Mouse (Mus musculus): ENCODE measurements around the gene Axin2. TPM values are rescaled to one million over a fixed set of nuclear protein-coding genes. Genes with fewer than 3 reads are reported as not detected.

The Axin2 gene
- total and polyA plus RNA-seq, 2 experiments from 2014 or later = 7.5 to 38.0 TPM

GRCm38 (mm10) chr11:108898483-108898882 is 21.7 kb upstream of the Axin2 start:
- Histone ChIP-seq H3K4me1 (ENCODE audit: insufficient read depth, low read length) (no peaks in the 10 kb centered on the region), H3K36me3 (ENCODE audit: insufficient read depth, low read length) (no peaks in the 10 kb centered on the region), H3K4me2 (ENCODE audit: low read depth, low read length, poor library complexity, severe bottlenecking) (no peak overlapping the region), H3K9ac (replicated peaks; ENCODE audit: low read length, poor library complexity, severe bottlenecking) (no peak overlapping the region), H3K27ac (ENCODE audit: low read depth, low read length) (no peak overlapping the region), H3K27me3 (ENCODE audit: insufficient read depth, low read length) (no peaks in the 10 kb centered on the region), H3K4me3 (ENCODE audit: low read depth, low read length) (no peak overlapping the region), H3K9me3 (ENCODE audit: low read length) (no peaks in the 10 kb centered on the region)
- WGBS = 85% methylated on average over 6 of the region's 6 CpGs
- TF ChIP-seq CTCF (IDR thresholded peaks at IDR 0.05) = no peak
- DNase-seq (ENCODE audit: low spot score) = no peak
- no peak for ATAC-seq (ENCODE audit: low FRiP score)

- Histone ChIP-seq H3K4me3 (ENCODE audit: low read depth, low read length) (no peak overlapping the region), H3K4me1 (ENCODE audit: insufficient read depth, low read length) (no peaks in the 10 kb centered on the region), H3K36me3 (ENCODE audit: insufficient read depth, low read length) (no peaks in the 10 kb centered on the region), H3K4me2 (ENCODE audit: low read depth, low read length, poor library complexity, severe bottlenecking) (no peak overlapping the region), H3K9ac (replicated peaks; ENCODE audit: low read length, poor library complexity, severe bottlenecking) (no peak overlapping the region), H3K9me3 (ENCODE audit: low read length) (no peaks in the 10 kb centered on the region), H3K27me3 (ENCODE audit: insufficient read depth, low read length) (no peaks in the 10 kb centered on the region), H3K27ac (ENCODE audit: low read depth, low read length) (no peak overlapping the region)
- TF ChIP-seq CTCF (IDR thresholded peaks at IDR 0.05) = no peak; the same call in 1 of the 2 replicates
- ATAC-seq (ENCODE audit: low FRiP score) (no peak; the same call in 1 of the 2 replicates), DNase-seq (ENCODE audit: low spot score) (peak; percentile 75)
- 70% methylated on average over 9 of the region's 10 CpGs for whole genome bisulfite sequencing
Observed at GRCm38 (mm10) chr11:108900718-108901488, 19.2 kb upstream of the Axin2 start.

- no peak for TF ChIP-seq CTCF (IDR thresholded peaks at IDR 0.05)
- Histone ChIP-seq H3K36me3 (ENCODE audit: insufficient read depth, low read length) (no peaks in the 10 kb centered on the region), H3K4me3 (ENCODE audit: low read depth, low read length) (no peak overlapping the region), H3K27ac (ENCODE audit: low read depth, low read length) (no peak overlapping the region), H3K4me1 (ENCODE audit: insufficient read depth, low read length) (no peaks in the 10 kb centered on the region), H3K9ac (replicated peaks; ENCODE audit: low read length, poor library complexity, severe bottlenecking) (no peak overlapping the region), H3K27me3 (ENCODE audit: insufficient read depth, low read length) (no peaks in the 10 kb centered on the region), H3K9me3 (ENCODE audit: low read length) (no peaks in the 10 kb centered on the region), H3K4me2 (ENCODE audit: low read depth, low read length, poor library complexity, severe bottlenecking) (no peak overlapping the region)
- WGBS = 59% methylated on average over 7 of the region's 7 CpGs
- DNase-seq (ENCODE audit: low spot score) (peak; percentile 65), ATAC-seq (ENCODE audit: low FRiP score) (no peak)
Observed at GRCm38 (mm10) chr11:108901670-108902069, 18.5 kb upstream of the Axin2 start.

GRCm38 (mm10) chr11:108902303-108902702 is 17.8 kb upstream of the Axin2 start:
- no peaks in the 10 kb centered on the region for H3K36me3 ChIP-seq (ENCODE audit: insufficient read depth, low read length)
- WGBS = 83% methylated on average over 4 of the region's 4 CpGs
- no peak for ATAC-seq (ENCODE audit: low FRiP score)
- H3K27ac ChIP-seq (ENCODE audit: low read depth, low read length) = no peak overlapping the region
- no peak overlapping the region for H3K4me2 ChIP-seq (ENCODE audit: low read depth, low read length, poor library complexity, severe bottlenecking)
- no peak for TF ChIP-seq CTCF (IDR thresholded peaks at IDR 0.05)
- no peaks in the 10 kb centered on the region for H3K9me3 ChIP-seq (ENCODE audit: low read length)
- H3K27me3 ChIP-seq (ENCODE audit: insufficient read depth, low read length) = no peaks in the 10 kb centered on the region
- DNase-seq (ENCODE audit: low spot score) = no peak
- no peak overlapping the region for H3K4me3 ChIP-seq (ENCODE audit: low read depth, low read length)
- H3K4me1 ChIP-seq (ENCODE audit: insufficient read depth, low read length) = no peaks in the 10 kb centered on the region
- H3K9ac ChIP-seq (replicated peaks; ENCODE audit: low read length, poor library complexity, severe bottlenecking) = no peak overlapping the region

- Histone ChIP-seq H3K9me3 (ENCODE audit: low read length) (no peaks in the 10 kb centered on the region), H3K4me1 (ENCODE audit: insufficient read depth, low read length) (no peaks in the 10 kb centered on the region), H3K36me3 (ENCODE audit: insufficient read depth, low read length) (no peaks in the 10 kb centered on the region), H3K9ac (replicated peaks; ENCODE audit: low read length, poor library complexity, severe bottlenecking) (no peak overlapping the region), H3K27ac (ENCODE audit: low read depth, low read length) (no peak overlapping the region), H3K4me3 (ENCODE audit: low read depth, low read length) (no peak overlapping the region), H3K27me3 (ENCODE audit: insufficient read depth, low read length) (peaks cover 6% of the 10 kb centered on the region), H3K4me2 (ENCODE audit: low read depth, low read length, poor library complexity, severe bottlenecking) (no peak overlapping the region)
- no peak for DNase-seq (ENCODE audit: low spot score)
- no peak for ATAC-seq (ENCODE audit: low FRiP score)
- no peak for TF ChIP-seq CTCF (IDR thresholded peaks at IDR 0.05)
- 73% methylated on average over 7 of the region's 7 CpGs for WGBS
Observed at GRCm38 (mm10) chr11:108906590-108907254, 13.4 kb upstream of the Axin2 start.
